Mouse (Mus musculus) forebrain, embryonic 12.5 days (tissue): ENCODE data around the gene Myl7. TPM values are rescaled to one million over a fixed set of nuclear protein-coding genes. Genes with fewer than 3 reads are reported as not detected.

ENCODE experiments used
- ATAC-seq: fragments of 200-750 bp; cut with Nextera tagmentation; 2 replicates; pipeline ENCODE4 v1.8.0; 2017; ENCODE audit warnings: moderate TSS enrichment; ENCODE audit not compliant: low FRiP score
- H3K27ac ChIP-seq: fragments of 300-500 bp; sonication (generic); 2 replicates; pipeline ENCODE4 v1.5.1; 2016; ENCODE audit warnings: mild to moderate bottlenecking
- H3K27me3 ChIP-seq: fragments of 300-500 bp; sonication (generic); 2 replicates; pipeline ENCODE4 v1.6.1; 2016; ENCODE audit warnings: mild to moderate bottlenecking
- H3K36me3 ChIP-seq: fragments of 300-500 bp; sonication (generic); replicated peaks from 2 replicates; pipeline ENCODE4 v1.6.1; 2016; ENCODE audit warnings: mild to moderate bottlenecking
- H3K4me1 ChIP-seq: fragments of 300-500 bp; sonication (generic); 2 replicates; pipeline ENCODE4 v1.6.1; 2016
- H3K4me2 ChIP-seq: fragments of 300-500 bp; sonication (generic); 2 replicates; pipeline ENCODE4 v1.6.1; 2016; ENCODE audit warnings: mild to moderate bottlenecking, moderate library complexity
- H3K4me3 ChIP-seq: fragments of 300-500 bp; sonication (generic); replicated peaks from 2 replicates; pipeline ENCODE4 v1.5.1; 2016; ENCODE audit warnings: mild to moderate bottlenecking
- H3K9ac ChIP-seq: fragments of 300-500 bp; sonication (generic); 2 replicates; pipeline ENCODE4 v1.6.1; 2016; ENCODE audit warnings: mild to moderate bottlenecking
- H3K9me3 ChIP-seq: fragments of 300-500 bp; sonication (generic); 2 replicates; pipeline ENCODE4 v1.6.1; 2016
- WGBS: fragments of 180-500 bp; shearing (Covaris S2); methylation state at CpG from one replicate; pipeline ENCODE4 v1.1.7; 2016; 5-methylcytosine and 5-hydroxymethylcytosine counted together
- polyA plus RNA-seq: library from polyadenylated mRNA; unstranded; fragments of >200 nt; fragmentation: Nextera tagmentation; extraction: Ambion mirVana; gene quantifications from 2 replicates; pipeline ENCODE4 v1.2.1, GENCODE M21; 2016

The Myl7 gene
- polyA plus RNA-seq, 1 experiment from 2014 or later: 2.0 TPM

DNA sequence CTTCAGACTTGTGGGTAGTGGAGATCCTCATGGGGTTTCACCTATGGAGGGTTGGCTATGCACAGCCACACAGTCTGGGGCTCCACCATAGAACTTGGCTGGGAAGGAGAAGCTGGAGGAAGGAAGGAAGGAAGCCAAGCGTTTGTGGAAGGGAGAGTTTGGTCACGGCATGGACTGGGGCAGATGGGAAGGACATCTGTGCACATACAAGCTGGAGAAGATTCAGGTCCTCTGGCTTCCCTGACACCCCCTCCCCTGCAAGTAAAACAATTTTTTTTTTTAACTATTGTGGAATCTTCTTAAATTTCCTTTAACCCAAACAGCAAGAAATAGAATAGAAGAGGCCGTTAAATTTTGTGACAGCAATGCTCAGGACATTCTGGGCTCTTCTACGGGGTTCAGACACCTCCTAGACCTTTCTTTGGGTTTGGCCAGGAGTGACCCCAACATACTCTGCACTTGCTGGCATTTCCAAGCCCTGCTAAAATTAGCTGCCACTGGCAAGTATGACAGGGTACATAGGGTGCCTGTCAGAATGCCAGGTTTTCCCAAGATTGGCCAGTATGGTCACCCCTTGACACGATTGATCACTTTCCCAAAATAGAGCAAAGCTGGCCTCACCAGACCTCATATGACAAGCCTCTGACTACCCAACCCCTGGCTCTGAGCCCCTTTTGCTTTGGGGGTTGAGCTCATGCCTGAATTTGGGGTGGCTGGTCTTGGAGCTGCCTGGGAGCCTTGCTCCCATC, 17.0 kb upstream of the Myl7 start:
- H3K27me3 ChIP-seq: peaks cover 2% of the 10 kb centered on the region; the same call in 1 of the 2 replicates
- no peak for ATAC-seq

DNA sequence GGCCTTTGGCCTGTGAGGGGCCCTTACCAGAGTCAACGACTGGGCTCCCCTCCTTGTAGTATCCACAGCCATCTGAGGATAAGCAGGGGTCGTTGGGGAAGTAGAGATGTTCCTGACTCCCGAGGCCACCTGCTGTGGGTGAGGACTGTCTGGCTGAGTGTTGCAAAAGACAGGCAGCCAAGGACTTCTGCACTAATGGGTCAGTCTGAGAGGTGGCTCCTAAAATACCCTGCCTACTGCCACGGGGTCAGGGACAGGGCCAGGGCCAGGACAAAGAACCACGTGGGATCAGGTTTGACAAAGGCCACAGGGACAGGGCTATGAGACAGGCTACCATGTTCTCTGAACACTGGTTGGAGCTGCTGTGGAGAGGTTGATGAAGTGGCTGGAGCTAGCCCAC, 16.4 kb upstream of the Myl7 start:
- Histone ChIP-seq H3K27ac (no peak overlapping the region), H3K4me1 (no peaks in the 10 kb centered on the region), H3K27me3 (peaks cover 2% of the 10 kb centered on the region; the same call in 1 of the 2 replicates), H3K36me3 (no peaks in the 10 kb centered on the region), H3K9me3 (no peaks in the 10 kb centered on the region), H3K4me3 (no peak overlapping the region), H3K4me2 (no peak overlapping the region), H3K9ac (no peak overlapping the region)
- ATAC-seq: no peak
- WGBS: 64% methylated on average over 5 of the region's 5 CpGs

More for the DNA sequence above, 17.0 kb upstream of the Myl7 start:
- Histone ChIP-seq H3K9me3 (no peaks in the 10 kb centered on the region), H3K4me1 (no peaks in the 10 kb centered on the region), H3K9ac (no peak overlapping the region), H3K4me3 (no peak overlapping the region), H3K36me3 (no peaks in the 10 kb centered on the region), H3K4me2 (no peak overlapping the region), H3K27ac (no peak overlapping the region)
- 83% methylated on average over 5 of the region's 5 CpGs for WGBS

DNA sequence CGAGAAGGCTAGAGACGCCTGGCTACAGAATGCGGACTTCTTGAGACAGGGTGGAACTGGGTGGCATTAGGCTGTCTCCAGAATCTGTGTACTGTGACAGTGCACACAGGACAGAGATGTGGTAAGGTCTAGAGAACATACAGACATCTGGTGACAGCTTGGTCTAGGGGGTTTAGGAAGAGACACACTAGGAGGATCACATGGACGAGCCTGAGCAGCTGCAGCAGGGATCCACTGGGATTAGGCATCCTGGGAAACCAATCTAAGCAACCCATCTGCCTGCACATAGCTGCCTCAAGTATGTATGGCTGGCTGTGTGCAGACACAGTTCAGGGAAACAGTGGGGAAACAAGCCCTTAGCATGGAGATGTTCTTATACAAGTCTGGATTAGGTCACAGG, 15.4 kb upstream of the Myl7 start:
- no peaks in the 10 kb centered on the region for H3K36me3 ChIP-seq
- H3K4me1 ChIP-seq: no peaks in the 10 kb centered on the region
- no peak overlapping the region for H3K4me3 ChIP-seq
- 82% methylated on average over 4 of the region's 4 CpGs for WGBS
- H3K9me3 ChIP-seq: no peaks in the 10 kb centered on the region
- no peak overlapping the region for H3K27ac ChIP-seq
- no peak overlapping the region for H3K4me2 ChIP-seq
- H3K9ac ChIP-seq: no peak overlapping the region
- peaks cover 2% of the 10 kb centered on the region; the same call in 1 of the 2 replicates for H3K27me3 ChIP-seq
- ATAC-seq: no peak

DNA sequence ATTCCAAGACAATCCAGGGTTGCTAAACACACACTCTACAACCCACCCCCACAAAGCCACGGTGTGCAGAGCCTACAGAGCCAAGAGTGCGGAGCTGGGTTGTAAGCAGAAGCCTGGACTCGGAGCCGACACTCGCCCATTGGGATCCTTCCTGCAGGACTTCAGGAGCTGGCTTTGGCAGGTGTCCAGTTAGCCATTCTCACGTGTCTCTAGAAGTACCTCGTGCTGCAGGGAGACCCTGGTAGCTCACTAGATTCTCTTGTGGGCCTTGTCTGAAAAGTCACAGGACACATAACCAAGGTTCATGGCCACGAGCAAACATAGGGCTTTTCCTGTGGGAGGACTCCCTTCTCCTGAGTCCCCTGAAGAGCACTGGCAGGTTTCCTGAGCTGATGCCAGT, 14.7 kb upstream of the Myl7 start:
- no peak overlapping the region for H3K27ac ChIP-seq
- H3K4me3 ChIP-seq: no peak overlapping the region
- ATAC-seq: no peak
- no peak overlapping the region for H3K9ac ChIP-seq
- no peaks in the 10 kb centered on the region for H3K4me1 ChIP-seq
- no peak overlapping the region for H3K4me2 ChIP-seq
- no peaks in the 10 kb centered on the region for H3K9me3 ChIP-seq
- WGBS: 70% methylated on average over 8 of the region's 8 CpGs
- no peaks in the 10 kb centered on the region for H3K36me3 ChIP-seq
- H3K27me3 ChIP-seq: peaks cover 2% of the 10 kb centered on the region; the same call in 1 of the 2 replicates

DNA sequence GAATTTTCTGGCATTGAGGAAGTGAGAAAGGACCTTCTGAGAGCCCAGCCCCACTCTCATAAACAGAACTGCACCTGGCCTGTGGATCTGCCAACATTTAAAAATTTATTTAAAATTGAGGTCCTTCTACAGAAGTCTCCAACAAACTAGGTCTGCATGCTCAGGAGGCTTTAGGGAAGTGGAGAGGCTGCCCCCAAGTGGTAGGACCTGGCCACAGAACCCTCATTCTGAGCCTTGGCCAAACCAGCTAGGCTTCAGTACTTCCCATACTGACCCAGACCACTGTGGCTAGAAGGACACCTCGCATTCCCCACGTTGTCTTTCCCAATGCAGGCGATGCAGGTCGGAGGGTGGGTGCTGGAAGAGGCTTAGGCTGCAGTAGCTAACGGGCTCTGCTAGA, 14.1 kb upstream of the Myl7 start:
- Histone ChIP-seq H3K27ac (no peak overlapping the region), H3K9ac (no peak overlapping the region), H3K4me3 (no peak overlapping the region), H3K4me2 (no peak overlapping the region), H3K4me1 (no peaks in the 10 kb centered on the region), H3K27me3 (peaks cover 2% of the 10 kb centered on the region; the same call in 1 of the 2 replicates), H3K9me3 (no peaks in the 10 kb centered on the region), H3K36me3 (no peaks in the 10 kb centered on the region)
- 25% methylated on average over 5 of the region's 5 CpGs for WGBS
- no peak for ATAC-seq

DNA sequence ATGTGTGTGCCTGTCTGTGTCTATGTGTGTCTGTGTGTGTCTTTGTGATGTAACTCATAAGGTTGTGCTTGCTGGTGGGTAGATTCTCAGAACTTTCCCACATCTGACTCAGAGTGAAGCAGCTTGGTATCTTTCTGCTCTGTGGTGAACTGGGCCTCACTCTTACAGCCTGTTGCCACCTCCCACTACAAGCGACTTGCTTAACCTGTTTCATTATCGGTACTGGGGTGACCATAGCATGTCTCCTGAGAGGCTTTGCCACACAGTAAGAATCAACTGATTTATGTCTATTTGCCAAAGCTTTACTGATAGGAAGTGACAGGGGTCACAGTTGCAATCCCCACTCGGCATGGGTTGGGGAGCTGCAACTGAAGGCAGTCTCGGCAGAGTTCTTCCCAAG, 10.1 kb upstream of the Myl7 start:
- Histone ChIP-seq H3K27ac (no peak overlapping the region), H3K27me3 (no peaks in the 10 kb centered on the region; the same call in 1 of the 2 replicates), H3K9me3 (no peaks in the 10 kb centered on the region), H3K4me3 (no peak overlapping the region), H3K36me3 (no peaks in the 10 kb centered on the region), H3K4me1 (no peaks in the 10 kb centered on the region), H3K4me2 (no peak overlapping the region), H3K9ac (no peak overlapping the region)
- 84% methylated on average over 4 of the region's 4 CpGs for WGBS
- ATAC-seq: no peak

DNA sequence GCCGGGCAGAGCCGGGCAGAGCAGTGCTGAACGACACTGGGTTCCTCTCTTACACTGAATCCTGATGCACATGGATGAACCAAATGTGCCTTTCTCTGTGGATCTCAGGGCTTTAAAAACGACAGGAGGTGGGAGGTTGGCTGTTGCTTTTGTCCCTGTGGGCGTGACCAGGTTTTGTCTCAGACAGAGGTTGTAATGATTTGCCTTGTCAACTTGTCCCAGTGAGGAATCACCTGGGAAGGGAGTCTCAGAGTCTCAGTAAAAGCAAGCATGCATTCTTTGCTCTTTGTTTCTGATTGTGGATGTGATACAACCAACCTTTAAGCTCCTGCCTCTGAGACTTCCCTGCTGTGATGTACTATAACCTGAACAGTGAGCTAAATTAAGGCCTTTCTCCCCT, 8.5 kb upstream of the Myl7 start:
- no peaks in the 10 kb centered on the region for H3K36me3 ChIP-seq

DNA sequence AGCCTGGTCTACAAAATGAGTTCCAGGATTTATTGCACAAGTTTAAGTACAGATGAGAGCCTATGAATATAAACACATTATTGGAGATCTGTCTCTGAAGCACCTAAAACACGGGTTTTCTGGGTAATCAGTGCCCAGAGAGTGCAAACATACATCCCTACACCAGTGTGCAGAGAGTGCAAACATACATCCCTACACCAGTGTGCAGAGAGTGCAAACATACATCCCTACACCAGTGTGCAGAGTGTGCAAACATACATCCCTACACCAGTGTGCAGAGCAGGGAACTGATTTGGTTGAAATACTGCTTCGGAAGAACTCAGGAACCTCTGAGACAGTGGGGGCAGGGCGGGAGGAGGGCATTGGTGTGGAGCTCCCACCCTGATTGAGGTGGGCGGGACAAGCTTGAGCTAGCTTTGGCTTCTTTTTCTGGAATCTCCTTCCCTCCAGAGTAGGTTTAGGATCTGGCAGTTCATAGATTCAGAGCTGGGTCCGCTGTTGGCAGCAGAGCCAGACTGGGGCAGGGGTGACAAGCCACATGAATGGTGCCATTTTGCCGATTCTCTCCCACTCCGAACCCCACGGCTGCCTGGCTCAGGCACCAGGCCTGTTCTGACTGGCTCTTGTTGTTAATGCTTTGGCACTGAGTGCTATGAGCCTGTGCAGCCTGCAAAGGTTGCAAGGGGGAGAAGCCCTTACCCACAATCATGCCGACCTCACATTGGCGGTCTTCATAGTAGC, 7.4 kb upstream of the Myl7 start:
- no peak for ATAC-seq
- H3K36me3 ChIP-seq: no peaks in the 10 kb centered on the region

More for the DNA sequence above, 8.5 kb upstream of the Myl7 start:
- ATAC-seq: no peak
- Histone ChIP-seq H3K9ac (no peak overlapping the region), H3K4me3 (no peak overlapping the region), H3K9me3 (no peaks in the 10 kb centered on the region), H3K4me1 (peaks cover 8% of the 10 kb centered on the region), H3K4me2 (no peak overlapping the region), H3K27me3 (peaks cover 11% of the 10 kb centered on the region), H3K27ac (no peak overlapping the region)
- WGBS: 40% methylated on average over 5 of the region's 5 CpGs

DNA sequence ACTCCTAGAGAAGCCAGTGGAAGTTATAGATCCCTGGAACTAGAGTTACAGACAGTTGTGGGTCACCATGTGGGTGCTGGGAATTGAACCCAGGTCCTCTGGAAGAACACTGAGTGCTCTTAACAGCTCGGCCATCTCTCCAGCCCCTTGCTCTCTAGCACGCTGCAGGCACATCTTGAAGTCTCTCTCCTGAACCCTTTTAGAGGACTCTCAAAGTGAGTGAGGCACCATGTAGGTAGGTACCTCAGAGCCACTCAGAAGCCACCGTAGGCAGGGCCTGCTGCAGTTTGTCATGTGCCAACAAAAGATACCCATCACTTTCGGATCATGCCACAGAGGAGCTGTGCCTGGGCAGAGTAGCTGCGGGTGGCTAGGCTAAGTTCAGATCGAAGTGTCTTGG, 6.3 kb upstream of the Myl7 start:
- H3K4me2 ChIP-seq: no peak overlapping the region
- H3K4me3 ChIP-seq: no peak overlapping the region
- H3K9me3 ChIP-seq: no peaks in the 10 kb centered on the region
- H3K27me3 ChIP-seq: peaks cover 26% of the 10 kb centered on the region
- ATAC-seq: no peak
- no peak overlapping the region for H3K27ac ChIP-seq
- peaks cover 22% of the 10 kb centered on the region for H3K4me1 ChIP-seq
- no peaks in the 10 kb centered on the region for H3K36me3 ChIP-seq
- no peak overlapping the region for H3K9ac ChIP-seq
- 93% methylated on average over 6 of the region's 6 CpGs for WGBS

More for the DNA sequence above, 7.4 kb upstream of the Myl7 start:
- H3K9me3 ChIP-seq: no peaks in the 10 kb centered on the region
- peaks cover 18% of the 10 kb centered on the region for H3K27me3 ChIP-seq
- no peak overlapping the region for H3K4me3 ChIP-seq
- no peak overlapping the region for H3K9ac ChIP-seq
- H3K4me1 ChIP-seq: peaks cover 20% of the 10 kb centered on the region
- H3K4me2 ChIP-seq: no peak overlapping the region
- 91% methylated on average over 10 of the region's 10 CpGs for WGBS
- H3K27ac ChIP-seq: no peak overlapping the region

DNA sequence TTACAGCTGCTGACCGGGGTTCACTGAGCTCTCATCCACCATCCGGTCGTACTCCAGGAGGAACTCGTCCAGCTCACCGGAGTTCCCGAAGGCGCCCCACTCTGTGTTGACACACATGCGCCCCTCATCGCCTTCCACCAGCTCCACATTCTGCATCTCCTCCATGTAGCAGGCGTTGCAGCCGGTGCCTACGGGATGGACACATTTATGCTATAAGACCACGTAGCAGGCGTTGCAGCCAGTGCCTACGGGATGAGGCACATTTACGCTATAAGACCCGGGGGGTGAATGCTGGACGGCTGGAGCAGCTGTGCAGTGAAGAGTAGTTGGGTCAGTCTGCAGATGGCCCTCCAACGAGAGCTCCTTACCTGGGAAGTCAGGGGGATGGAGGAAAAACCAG, 5.8 kb upstream of the Myl7 start:
- no peak overlapping the region for H3K4me3 ChIP-seq
- H3K4me2 ChIP-seq: no peak overlapping the region
- no peaks in the 10 kb centered on the region for H3K36me3 ChIP-seq
- no peak for ATAC-seq
- H3K27ac ChIP-seq: no peak overlapping the region
- no peaks in the 10 kb centered on the region for H3K9me3 ChIP-seq
- H3K27me3 ChIP-seq: peaks cover 29% of the 10 kb centered on the region
- peaks cover 22% of the 10 kb centered on the region for H3K4me1 ChIP-seq
- 92% methylated on average over 19 of the region's 19 CpGs for WGBS
- H3K9ac ChIP-seq: no peak overlapping the region

DNA sequence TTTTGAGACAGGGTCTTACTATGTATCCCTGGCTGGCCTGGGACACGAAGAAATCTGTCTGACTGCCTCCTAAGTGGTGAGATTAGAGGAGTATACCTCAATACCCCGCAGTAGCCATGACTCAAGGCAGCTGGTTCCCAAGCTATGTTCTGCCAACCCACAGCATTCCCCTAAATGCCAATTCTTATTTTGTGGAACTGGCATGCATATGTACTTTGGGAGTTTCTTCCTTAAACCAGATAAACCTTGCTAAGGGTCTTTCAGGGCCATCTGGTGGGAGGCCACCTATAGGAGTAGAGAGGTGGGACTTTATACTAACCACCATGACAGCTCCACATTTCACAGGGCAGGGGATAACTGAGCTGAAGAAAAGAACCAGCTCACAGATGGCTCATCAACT, 5.3 kb upstream of the Myl7 start:
- H3K4me3 ChIP-seq: no peak overlapping the region
- no peak overlapping the region for H3K9ac ChIP-seq
- no peak overlapping the region for H3K27ac ChIP-seq
- no peak for ATAC-seq
- peaks cover 22% of the 10 kb centered on the region for H3K4me1 ChIP-seq
- H3K27me3 ChIP-seq: peaks cover 31% of the 10 kb centered on the region
- no peaks in the 10 kb centered on the region for H3K36me3 ChIP-seq
- no peak overlapping the region for H3K4me2 ChIP-seq
- 92% methylated on average over 2 of the region's 2 CpGs for WGBS
- H3K9me3 ChIP-seq: no peaks in the 10 kb centered on the region

DNA sequence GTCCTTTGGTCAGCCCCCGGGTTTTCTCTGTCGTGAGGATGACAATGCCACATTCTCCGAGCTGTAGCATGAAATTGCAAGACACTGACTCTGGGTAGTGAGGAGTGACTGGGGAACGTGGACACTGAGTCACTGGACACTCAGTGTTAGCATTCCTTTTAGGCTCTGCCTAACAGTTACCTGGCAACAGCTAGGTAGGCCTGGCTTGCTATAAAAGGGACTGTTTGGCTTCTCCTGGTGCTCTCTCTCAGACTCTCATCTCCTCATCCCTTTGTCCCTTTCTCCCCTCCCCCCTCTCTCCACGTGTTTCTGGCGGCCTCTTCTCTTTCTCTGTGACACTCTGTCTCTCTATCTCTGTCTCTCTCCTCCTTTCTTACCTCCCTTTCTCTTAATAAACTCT, 3.8 kb upstream of the Myl7 start:
- ATAC-seq: peak; percentile 55
- peak overlapping the region; percentile 41 for H3K4me3 ChIP-seq
- H3K27me3 ChIP-seq: peaks cover 45% of the 10 kb centered on the region
- H3K9me3 ChIP-seq: no peaks in the 10 kb centered on the region
- H3K9ac ChIP-seq: peak overlapping the region; percentile 63
- peaks cover 28% of the 10 kb centered on the region for H3K4me1 ChIP-seq
- peak overlapping the region; percentile 46; the same call in 1 of the 2 replicates for H3K27ac ChIP-seq
- H3K4me2 ChIP-seq: peak overlapping the region; percentile 75
- WGBS: 6% methylated on average over 6 of the region's 6 CpGs
- H3K36me3 ChIP-seq: no peaks in the 10 kb centered on the region
